ENCODE assay signal across 8 mouse cellular contexts in genomic region chrX:74244614-74245083, GRCm38 (mm10). TPM values are rescaled to one million over a fixed set of nuclear protein-coding genes. Genes with fewer than 3 reads are reported as not detected.
DNase-seq lines count a peak whose midpoint lies in the region; ATAC-seq and TF ChIP-seq lines count a peak whose summit lies in the region.

No protein-coding gene starts in this region.

- no peak for TF ChIP-seq CTCF in lung, postnatal 0 days (IDR thresholded peaks at IDR 0.05)

- no peaks in the 10 kb centered on the region for H3K4me1 ChIP-seq in lung, postnatal 0 days (ENCODE audit: insufficient read depth, low read depth, low read length)

- no peak for TF ChIP-seq EP300 in lung, postnatal 0 days (IDR thresholded peaks at IDR 0.05)

- peak overlapping the region; percentile 92 for H3K27ac ChIP-seq in lung, postnatal 0 days (ENCODE audit: low read length)

- H3K9ac ChIP-seq in lung, postnatal 0 days (replicated peaks; ENCODE audit: low read depth) = no peak overlapping the region

- H3K9me3 ChIP-seq in lung, postnatal 0 days (ENCODE audit: low read length) = no peaks in the 10 kb centered on the region

- no peaks in the 10 kb centered on the region for H3K27me3 ChIP-seq in lung, postnatal 0 days (replicated peaks; ENCODE audit: insufficient read depth, low read length)

- peak; percentile 61 for DNase-seq in urinary bladder, postnatal 14 days (ENCODE audit: low spot score)
- DNase-seq in urinary bladder, postnatal 10 days (ENCODE audit: low spot score) = no peak
- DNase-seq in embryo, embryonic 11 days = peak; percentile 77
- DNase-seq in heart, adult 9 months (ENCODE audit: low spot score in 2 of 2) = peak; percentile 77 to 80
- peak; percentile 28 to 51 for DNase-seq in kidney, adult 8-10 months
- peak; percentile 92 for DNase-seq in lung, postnatal 0 days (ENCODE audit: low spot score)
- DNase-seq in skeletal muscle tissue, adult 2 months (ENCODE audit: low read depth, low spot score) = peak; percentile 80

- peak; percentile 50 for ATAC-seq in lung, postnatal 0 days
- ATAC-seq in erythroblast, adult 5-6 weeks (replicated peaks; ENCODE audit: low FRiP score, poor library complexity, severe bottlenecking) = no peak

- H3K4me2 ChIP-seq in lung, postnatal 0 days (replicated peaks; ENCODE audit: low read depth, low read length) = peak overlapping the region; percentile 51

- peaks cover 16% of the 10 kb centered on the region; the same call in 1 of the 2 replicates for H3K36me3 ChIP-seq in lung, postnatal 0 days (ENCODE audit: insufficient read depth, low read length)

- peak overlapping the region; percentile 43 for H3K4me3 ChIP-seq in lung, postnatal 0 days (ENCODE audit: low read depth, low read length)

- WGBS in lung, postnatal 0 days = 0% methylated on average over 1 of the region's 3 CpGs

RNA-seq across cellular contexts. Expression of gene Flna, which starts 5.0 kb away (rescaled TPM):
- 171 and 179 TPM in 2 replicates for polyA plus RNA-seq in lung, postnatal 0 days (2015; fragmentation: Nextera tagmentation; extraction: Ambion mirVana)
- total RNA-seq in erythroblast, adult 5-6 weeks (2015; ENCODE audit: low replicate concordance) = 103 and 133 TPM in 2 replicates
- total RNA-seq in erythroblast, adult 5-6 weeks (2017; ENCODE audit: low replicate concordance) = 189 and 215 TPM in 2 replicates

RNA-seq across cellular contexts. Expression of gene Emd, which starts 9.8 kb away (rescaled TPM):
- polyA plus RNA-seq in lung, postnatal 0 days (2015; fragmentation: Nextera tagmentation; extraction: Ambion mirVana) = 16.1 and 18.6 TPM in 2 replicates
- total RNA-seq in erythroblast, adult 5-6 weeks (2015; ENCODE audit: low replicate concordance) = 26.3 and 29.0 TPM in 2 replicates
- total RNA-seq in erythroblast, adult 5-6 weeks (2017; ENCODE audit: low replicate concordance) = 5.7 and 25.5 TPM in 2 replicates

RNA-seq across cellular contexts. Expression of gene Rpl10, which starts 26.0 kb away (rescaled TPM):
- 661 and 759 TPM in 2 replicates for polyA plus RNA-seq in lung, postnatal 0 days (2015; fragmentation: Nextera tagmentation; extraction: Ambion mirVana)
- 743 and 770 TPM in 2 replicates for total RNA-seq in erythroblast, adult 5-6 weeks (2015; ENCODE audit: low replicate concordance)
- 310 and 397 TPM in 2 replicates for total RNA-seq in erythroblast, adult 5-6 weeks (2017; ENCODE audit: low replicate concordance)

RNA-seq across cellular contexts. Expression of gene Taz, which starts 37.1 kb away (rescaled TPM):
- polyA plus RNA-seq in lung, postnatal 0 days (2015; fragmentation: Nextera tagmentation; extraction: Ambion mirVana) = 82.7 and 84.9 TPM in 2 replicates
- total RNA-seq in erythroblast, adult 5-6 weeks (2015; ENCODE audit: low replicate concordance) = 11.5 and 29.0 TPM in 2 replicates
- 7.2 and 24.5 TPM in 2 replicates for total RNA-seq in erythroblast, adult 5-6 weeks (2017; ENCODE audit: low replicate concordance)

RNA-seq across cellular contexts. Expression of gene Dnase1l1, which starts 37.5 kb away (rescaled TPM):
- 27.7 and 33.0 TPM in 2 replicates for polyA plus RNA-seq in lung, postnatal 0 days (2015; fragmentation: Nextera tagmentation; extraction: Ambion mirVana)
- total RNA-seq in erythroblast, adult 5-6 weeks (2015; ENCODE audit: low replicate concordance) = 27.9 and 29.0 TPM in 2 replicates
- 17.3 and 29.3 TPM in 2 replicates for total RNA-seq in erythroblast, adult 5-6 weeks (2017; ENCODE audit: low replicate concordance)
